ENCODE assay signal across 9 mouse cellular contexts in genomic region chr13:104038358-104038757, GRCm38 (mm10).
DNase-seq lines count a peak whose midpoint lies in the region; ATAC-seq and TF ChIP-seq lines count a peak whose summit lies in the region.
"Had no signal": no experiment of that assay in that cellular context is flagged by ENCODE, and none has a peak within 500 bp of the region (broad histone marks: within the 10 kb centered on the region; RNA-seq: fewer than 3 reads in every experiment).

No protein-coding gene starts in this region.

- TF ChIP-seq CTCF in brain, embryonic 14.5 days (IDR thresholded peaks at IDR 0.05; ENCODE audit: borderline replicate concordance, extremely low read depth, insufficient read depth, insufficient read length), result no peak

- H3K27ac ChIP-seq in forebrain, embryonic 15.5 days (replicated peaks), result peak overlapping the region; percentile 62; the same call in 1 of the 2 replicates
- H3K27ac ChIP-seq in liver, embryonic 15.5 days (replicated peaks), result peak overlapping the region; percentile 63

- peaks cover 4% of the 10 kb centered on the region; the same call in 1 of the 2 replicates for H3K36me3 ChIP-seq in forebrain, embryonic 15.5 days
- H3K36me3 ChIP-seq in liver, embryonic 15.5 days (replicated peaks), result no peaks in the 10 kb centered on the region

- H3K9me3 ChIP-seq in forebrain, embryonic 15.5 days, result no peaks in the 10 kb centered on the region
- no peaks in the 10 kb centered on the region for H3K9me3 ChIP-seq in liver, embryonic 15.5 days (replicated peaks)

- 46% methylated on average over 7 of the region's 7 CpGs for WGBS in forebrain, embryonic 15.5 days
- WGBS in liver, embryonic 15.5 days (ENCODE audit: insufficient replicate concordance), result 65% methylated on average over 7 of the region's 7 CpGs

- H3K4me3 ChIP-seq in forebrain, embryonic 15.5 days, result no peak overlapping the region
- no peak overlapping the region for H3K4me3 ChIP-seq in liver, embryonic 15.5 days (replicated peaks)

- no peak for TF ChIP-seq POLR2A in brain, embryonic 14.5 days (IDR thresholded peaks at IDR 0.05; ENCODE audit: borderline replicate concordance, extremely low read depth, insufficient read depth, insufficient read length, poor library complexity, severe bottlenecking)

- H3K4me1 ChIP-seq in forebrain, embryonic 15.5 days, result peaks cover 47% of the 10 kb centered on the region
- peaks cover 52% of the 10 kb centered on the region for H3K4me1 ChIP-seq in liver, embryonic 15.5 days (replicated peaks)

- no peak overlapping the region for H3K9ac ChIP-seq in forebrain, embryonic 15.5 days (replicated peaks)
- H3K9ac ChIP-seq in liver, embryonic 15.5 days, result no peak overlapping the region

- peak; percentile 77 for ATAC-seq in forebrain, embryonic 15.5 days (replicated peaks)
- no peak for ATAC-seq in liver, embryonic 15.5 days (ENCODE audit: insufficient read depth)

- H3K4me2 ChIP-seq in forebrain, embryonic 15.5 days (replicated peaks), result no peak overlapping the region
- H3K4me2 ChIP-seq in liver, embryonic 15.5 days, result peak overlapping the region; percentile 13; the same call in 1 of the 2 replicates

- DNase-seq in left cerebral cortex, postnatal 4 days, result peak; percentile 68
- DNase-seq in left cerebral cortex, adult 11 months (ENCODE audit: low spot score), result no peak
- peak; percentile 87 for DNase-seq in brain, embryonic 14.5 days (ENCODE audit: low read depth)
- DNase-seq in testis, postnatal 14 days (ENCODE audit: low spot score), result no peak
- no peak for DNase-seq in thymus, adult 18-20 months
- no peak for DNase-seq in urinary bladder, postnatal 36 days (ENCODE audit: low spot score in 2 of 2)
- DNase-seq: right cerebral cortex, postnatal 4 days had no signal

- intact Hi-C loops in left cerebral cortex, postnatal 4 days (cut with DNase I), result no loop called here

- no peaks in the 10 kb centered on the region for H3K27me3 ChIP-seq in forebrain, embryonic 15.5 days
- H3K27me3 ChIP-seq in liver, embryonic 15.5 days, result no peaks in the 10 kb centered on the region

Comparison
In these comparisons a context has a peak if more than half of its experiments do, and no peak if none do; other contexts are left out.
1. DNase-seq: peak in left cerebral cortex, postnatal 4 days (single experiment) and brain, embryonic 14.5 days (single experiment); none in left cerebral cortex, adult 11 months (single experiment), testis, postnatal 14 days (single experiment), thymus, adult 18-20 months (0 of 2) and urinary bladder, postnatal 36 days (0 of 2).